Mouse (Mus musculus): ENCODE data around the gene Rdh16f1.

GRCm38 (mm10) chr10:127734434-127734833 lies 25.2 kb upstream of the Rdh16f1 start:
- TF ChIP-seq POLR2A (IDR thresholded peaks at IDR 0.05; ENCODE audit: control insufficient read depth, extremely low read depth, insufficient read depth, low read length, poor library complexity) (no peak), CTCF (IDR thresholded peaks at IDR 0.05; ENCODE audit: borderline replicate concordance, control insufficient read depth, extremely low read depth, insufficient read depth, low read length, poor library complexity) (no peak)

All from thymus, adult 2 months (tissue).